Mouse (Mus musculus) lung, embryonic 16.5 days (tissue): Measurements from ENCODE around the gene Myom1. TPM values are rescaled to one million over a fixed set of nuclear protein-coding genes. Genes with fewer than 3 reads are reported as not detected.

Experiments
- ATAC-seq: fragments of 200-750 bp; cut with Nextera tagmentation; 2 replicates; pipeline ENCODE4 v1.8.0; 2017; ENCODE audit warnings: low read depth, mild to moderate bottlenecking, moderate library complexity
- H3K27ac ChIP-seq: fragments of 300-500 bp; sonication (generic); 2 replicates; pipeline ENCODE4 v1.5.1; 2014; ENCODE audit warnings: mild to moderate bottlenecking, control low read depth, low read length
- H3K27me3 ChIP-seq: fragments of 300-500 bp; sonication (generic); 2 replicates; pipeline ENCODE4 v1.6.1; 2014; ENCODE audit warnings: low read depth, low read length, mixed read lengths; ENCODE audit not compliant: control insufficient read depth, insufficient read depth
- H3K36me3 ChIP-seq: fragments of 300-500 bp; sonication (generic); 2 replicates; pipeline ENCODE4 v1.6.1; 2014; ENCODE audit warnings: low read length; ENCODE audit not compliant: control insufficient read depth, insufficient read depth
- H3K4me1 ChIP-seq: fragments of 300-500 bp; sonication (generic); replicated peaks from 2 replicates; pipeline ENCODE4 v1.6.1; 2014; ENCODE audit warnings: low read length, mixed read lengths; ENCODE audit not compliant: control insufficient read depth, insufficient read depth
- H3K4me2 ChIP-seq: fragments of 300-500 bp; sonication (generic); 2 replicates; pipeline ENCODE4 v1.6.1; 2014; ENCODE audit warnings: low read depth, low read length, control low read depth
- H3K4me3 ChIP-seq: fragments of 300-500 bp; sonication (generic); 2 replicates; pipeline ENCODE4 v1.5.1; 2014; ENCODE audit warnings: mild to moderate bottlenecking, low read length, control low read depth
- H3K9ac ChIP-seq: fragments of 300-500 bp; sonication (generic); 2 replicates; pipeline ENCODE4 v1.6.1; 2014; ENCODE audit warnings: low read length, control low read depth
- H3K9me3 ChIP-seq: fragments of 300-500 bp; sonication (generic); 2 replicates; pipeline ENCODE4 v1.6.1; 2016; ENCODE audit warnings: low read length; ENCODE audit not compliant: control insufficient read depth
- WGBS: fragments of 180-500 bp; shearing (Covaris S2); extraction: QIAGEN DNeasy Blood & Tissue Kit; methylation state at CpG from one replicate; pipeline ENCODE4 v1.1.7; 2014; 5-methylcytosine and 5-hydroxymethylcytosine counted together
- polyA plus RNA-seq: library from polyadenylated mRNA; unstranded; fragments of >200 nt; fragmentation: Nextera tagmentation; extraction: Ambion mirVana; gene quantifications from 2 replicates; pipeline ENCODE4 v1.2.1, GENCODE M21; 2015

The Myom1 gene
- polyA plus RNA-seq, 1 experiment from 2014 or later, result 11.4 TPM

DNA sequence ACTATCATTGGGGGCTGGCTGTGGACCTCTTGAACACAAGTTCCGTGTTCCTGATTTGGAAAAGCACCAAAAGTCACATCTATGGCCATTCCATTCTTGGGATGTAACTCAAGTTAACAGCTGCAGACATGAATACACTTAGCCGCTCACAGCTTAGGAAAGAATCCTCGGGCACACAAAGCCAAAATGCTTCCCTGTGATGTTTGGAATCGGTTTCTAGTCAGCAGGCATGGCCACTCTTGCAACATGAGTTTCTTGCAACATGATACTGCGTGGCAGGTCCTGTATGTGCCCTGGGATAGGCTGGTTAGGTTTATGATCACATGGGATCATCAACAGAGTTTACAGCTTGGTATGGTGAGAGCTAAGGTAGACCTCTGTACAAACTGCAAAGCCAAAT lies 91.4 kb downstream of the Myom1 start:
- no peak overlapping the region for H3K4me2 ChIP-seq
- no peak for ATAC-seq
- H3K4me3 ChIP-seq, result no peak overlapping the region
- no peak overlapping the region for H3K9ac ChIP-seq
- no peak overlapping the region for H3K27ac ChIP-seq
- no peaks in the 10 kb centered on the region for H3K36me3 ChIP-seq
- 66% methylated on average over 5 of the region's 5 CpGs for WGBS
- no peaks in the 10 kb centered on the region for H3K9me3 ChIP-seq
- no peaks in the 10 kb centered on the region for H3K27me3 ChIP-seq
- H3K4me1 ChIP-seq, result peaks cover 21% of the 10 kb centered on the region

GRCm38 (mm10) chr17:71094438-71094837 lies 92.0 kb downstream of the Myom1 start:
- Histone ChIP-seq H3K27ac (no peak overlapping the region), H3K4me2 (no peak overlapping the region), H3K4me3 (no peak overlapping the region), H3K4me1 (peaks cover 16% of the 10 kb centered on the region), H3K9ac (no peak overlapping the region), H3K36me3 (no peaks in the 10 kb centered on the region), H3K27me3 (no peaks in the 10 kb centered on the region), H3K9me3 (no peaks in the 10 kb centered on the region)
- ATAC-seq, result no peak
- 80% methylated on average over 3 of the region's 3 CpGs for WGBS

GRCm38 (mm10) chr17:71096557-71097208 lies 94.2 kb downstream of the Myom1 start:
- 54% methylated on average over 8 of the region's 8 CpGs for WGBS
- no peak for ATAC-seq
- Histone ChIP-seq H3K4me1 (peaks cover 8% of the 10 kb centered on the region; the same call in 1 of the 2 replicates), H3K4me2 (no peak overlapping the region), H3K4me3 (no peak overlapping the region), H3K9ac (no peak overlapping the region), H3K27me3 (no peaks in the 10 kb centered on the region), H3K27ac (no peak overlapping the region), H3K9me3 (no peaks in the 10 kb centered on the region), H3K36me3 (no peaks in the 10 kb centered on the region)

- Histone ChIP-seq H3K9me3 (no peaks in the 10 kb centered on the region), H3K27me3 (no peaks in the 10 kb centered on the region), H3K4me2 (no peak overlapping the region), H3K4me1 (peaks cover 11% of the 10 kb centered on the region), H3K36me3 (no peaks in the 10 kb centered on the region), H3K4me3 (no peak overlapping the region), H3K9ac (no peak overlapping the region), H3K27ac (no peak overlapping the region)
- WGBS, result 58% methylated on average over 6 of the region's 6 CpGs
- ATAC-seq, result no peak
Measured at GRCm38 (mm10) chr17:71097209-71097597, 94.8 kb downstream of the Myom1 start.

- Histone ChIP-seq H3K9me3 (no peaks in the 10 kb centered on the region), H3K27ac (no peak overlapping the region), H3K36me3 (no peaks in the 10 kb centered on the region), H3K4me2 (no peak overlapping the region), H3K4me3 (no peak overlapping the region), H3K27me3 (no peaks in the 10 kb centered on the region), H3K9ac (no peak overlapping the region), H3K4me1 (peaks cover 19% of the 10 kb centered on the region)
- 71% methylated on average over 3 of the region's 3 CpGs for WGBS
- ATAC-seq, result no peak
Measured at GRCm38 (mm10) chr17:71098606-71099005, 96.2 kb downstream of the Myom1 start.

DNA sequence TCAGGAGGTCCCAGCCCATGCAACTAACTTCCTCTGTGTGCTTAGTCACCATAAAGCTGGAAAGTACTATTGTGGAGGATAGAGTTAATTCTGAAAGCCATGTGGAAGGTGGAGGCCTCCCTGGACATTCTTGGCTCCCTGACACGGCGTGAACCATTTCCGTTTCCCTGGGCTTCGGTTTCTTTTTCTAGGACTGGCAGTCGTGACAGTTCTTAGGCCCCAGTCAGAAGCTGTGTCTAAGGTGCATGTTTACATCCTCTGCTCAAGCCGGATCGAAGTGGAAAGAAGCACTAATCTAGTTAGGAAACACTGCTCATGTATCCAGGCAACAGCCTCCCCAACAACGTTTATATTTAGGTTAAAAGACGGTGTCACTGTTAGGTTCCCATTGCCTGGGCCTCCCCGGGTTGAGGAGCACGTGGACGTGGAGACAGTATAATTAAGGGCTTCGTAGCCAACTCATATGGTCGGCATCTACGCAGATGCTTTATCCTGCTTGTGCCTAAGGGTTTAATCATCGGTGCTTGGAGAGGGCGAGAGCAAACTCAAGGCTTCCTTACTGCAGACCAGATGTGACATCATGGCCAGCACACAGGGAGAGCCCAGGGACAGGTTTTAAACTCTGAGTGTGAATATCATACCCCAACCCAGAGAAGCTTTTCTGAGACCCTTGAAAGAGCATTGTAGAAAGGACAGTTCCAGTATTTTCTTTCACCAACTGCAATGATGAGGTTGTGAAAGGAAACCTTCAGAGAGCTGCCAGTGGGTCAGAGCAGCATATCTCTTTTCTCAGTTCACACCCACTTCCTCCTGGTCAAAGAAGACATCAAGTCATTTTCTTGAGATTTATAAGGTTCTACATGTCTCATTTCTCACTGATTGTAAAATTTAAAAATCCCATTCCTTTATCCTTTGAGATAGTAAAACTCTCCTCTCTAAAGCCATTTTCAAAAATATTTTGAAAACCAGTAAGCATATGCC lies 100.4 kb downstream of the Myom1 start:
- Histone ChIP-seq H3K4me2 (peak overlapping the region; percentile 29), H3K27ac (peak overlapping the region; percentile 66), H3K9me3 (no peaks in the 10 kb centered on the region), H3K36me3 (no peaks in the 10 kb centered on the region), H3K27me3 (no peaks in the 10 kb centered on the region), H3K4me1 (peaks cover 12% of the 10 kb centered on the region), H3K9ac (peak overlapping the region; percentile 41), H3K4me3 (no peak overlapping the region)
- peak; percentile 72 for ATAC-seq
- 16% methylated on average over 17 of the region's 17 CpGs for WGBS

DNA sequence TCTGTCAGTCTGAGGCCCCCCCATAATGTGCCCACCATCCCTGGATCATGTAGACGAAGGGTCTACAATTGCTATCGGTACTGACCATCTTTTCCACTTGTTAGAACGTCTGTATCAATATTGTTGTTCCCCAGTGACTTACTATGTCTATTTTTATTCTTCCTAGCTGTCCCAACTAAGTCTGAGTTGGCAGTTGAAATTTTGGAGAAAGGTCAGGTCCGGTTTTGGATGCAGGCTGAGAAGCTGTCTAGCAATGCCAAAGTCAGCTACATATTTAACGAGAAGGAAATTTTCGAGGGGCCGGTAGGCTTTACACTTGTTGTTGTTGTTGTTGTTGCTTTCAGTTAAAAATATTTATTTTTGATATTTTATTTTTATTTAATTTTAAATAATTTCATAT lies 102.9 kb downstream of the Myom1 start:
- no peak overlapping the region for H3K27ac ChIP-seq
- H3K4me1 ChIP-seq, result peaks cover 12% of the 10 kb centered on the region
- H3K9ac ChIP-seq, result no peak overlapping the region
- H3K27me3 ChIP-seq, result no peaks in the 10 kb centered on the region
- H3K9me3 ChIP-seq, result no peaks in the 10 kb centered on the region
- no peak for ATAC-seq
- no peak overlapping the region for H3K4me3 ChIP-seq
- WGBS, result 91% methylated on average over 7 of the region's 7 CpGs
- H3K36me3 ChIP-seq, result no peaks in the 10 kb centered on the region
- H3K4me2 ChIP-seq, result no peak overlapping the region

DNA sequence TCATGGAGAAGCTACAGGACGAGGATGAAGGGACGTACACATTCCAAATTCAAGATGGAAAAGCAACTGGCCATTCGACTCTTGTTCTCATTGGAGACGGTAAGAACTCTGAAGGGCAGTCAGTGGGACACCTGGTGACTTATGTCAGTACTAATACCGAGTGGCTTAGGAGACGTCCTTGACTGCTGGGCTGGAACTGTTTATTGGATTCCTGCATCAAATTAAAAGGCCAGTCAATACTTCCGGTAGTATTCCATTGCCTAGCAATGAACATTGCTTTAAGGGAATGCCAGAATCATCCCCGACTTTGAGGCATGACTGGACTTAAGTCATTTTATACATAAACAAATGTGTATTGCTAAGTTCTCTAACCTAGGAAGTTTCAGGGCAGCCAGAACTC lies 103.8 kb downstream of the Myom1 start:
- H3K4me3 ChIP-seq, result no peak overlapping the region
- H3K9ac ChIP-seq, result no peak overlapping the region
- 81% methylated on average over 8 of the region's 8 CpGs for WGBS
- no peaks in the 10 kb centered on the region for H3K27me3 ChIP-seq
- no peak for ATAC-seq
- H3K27ac ChIP-seq, result no peak overlapping the region
- H3K4me1 ChIP-seq, result peaks cover 12% of the 10 kb centered on the region
- H3K4me2 ChIP-seq, result no peak overlapping the region
- no peaks in the 10 kb centered on the region for H3K9me3 ChIP-seq
- H3K36me3 ChIP-seq, result no peaks in the 10 kb centered on the region

DNA sequence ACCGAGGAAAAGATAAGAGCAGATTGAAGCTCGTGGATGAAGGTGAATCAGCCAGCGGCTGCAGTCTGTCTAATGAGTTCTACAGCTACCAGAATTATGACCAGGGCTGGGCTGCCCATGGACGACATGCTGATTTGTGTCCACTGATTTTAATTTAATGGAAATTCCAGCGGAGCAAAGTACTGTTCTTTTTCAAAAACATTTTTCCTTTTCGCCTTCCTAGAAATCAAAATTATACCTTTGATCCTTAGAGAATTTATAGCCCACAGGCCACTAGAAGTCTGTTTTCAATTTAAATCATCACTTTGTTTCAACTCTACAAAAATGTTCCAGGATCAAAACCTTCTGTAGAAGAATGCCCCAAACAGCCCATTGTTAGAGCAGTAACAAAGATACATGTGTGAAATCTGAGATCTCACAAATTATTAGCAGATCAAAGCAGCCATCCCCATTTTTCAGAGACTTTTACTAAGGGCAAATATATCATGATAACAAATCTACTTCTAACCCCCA lies 108.4 kb downstream of the Myom1 start:
- Histone ChIP-seq H3K4me2 (no peak overlapping the region), H3K27ac (no peak overlapping the region), H3K27me3 (no peaks in the 10 kb centered on the region), H3K9me3 (no peaks in the 10 kb centered on the region), H3K36me3 (no peaks in the 10 kb centered on the region), H3K4me3 (no peak overlapping the region), H3K9ac (no peak overlapping the region), H3K4me1 (0 out of 2 replicates have a peak, but pooled peaks cover 3% of the 10 kb centered on the region)
- WGBS, result 60% methylated on average over 6 of the region's 6 CpGs
- no peak for ATAC-seq
